Mouse (Mus musculus): Measurements from ENCODE around the gene Dvl1. TPM values are rescaled to one million over a fixed set of nuclear protein-coding genes. Genes with fewer than 3 reads are reported as not detected.

Dvl1 gene
- polyA plus RNA-seq, 1 experiment = 98.5 TPM

DNA sequence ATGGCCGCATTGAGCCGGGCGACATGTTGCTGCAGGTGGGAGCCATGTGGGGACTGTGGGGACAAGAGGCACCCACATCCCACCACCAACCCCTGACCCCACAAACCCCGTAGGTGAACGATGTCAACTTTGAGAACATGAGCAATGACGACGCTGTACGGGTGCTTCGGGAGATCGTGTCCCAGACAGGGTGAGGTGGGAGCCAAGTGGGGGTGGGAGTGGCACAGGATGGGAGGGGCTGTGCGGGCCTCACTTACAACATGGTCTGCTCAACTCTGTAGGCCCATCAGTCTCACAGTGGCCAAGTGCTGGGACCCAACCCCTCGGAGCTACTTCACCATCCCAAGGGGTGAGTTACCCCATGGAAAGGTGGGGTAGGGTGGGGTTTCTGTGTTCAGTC, 7.8 kb downstream of the Dvl1 start:
- H3K27ac ChIP-seq (ENCODE audit: insufficient read depth, low read length) = no peak overlapping the region
- DNase-seq (ENCODE audit: low read depth in 1 of 2, low spot score in 2 of 2) = no peak
- no peak overlapping the region for H3K4me3 ChIP-seq (ENCODE audit: extremely low read depth, insufficient read depth, insufficient read length)
- TF ChIP-seq POLR2A (IDR thresholded peaks at IDR 0.05; ENCODE audit: low read depth, low read length) (no peak), CTCF (IDR thresholded peaks at IDR 0.05; ENCODE audit: extremely low read depth, insufficient read depth, insufficient read length, insufficient replicate concordance) (no peak)
- H3K27me3 ChIP-seq (ENCODE audit: control insufficient read depth, insufficient read depth, low read length) = no peaks in the 10 kb centered on the region
- H3K36me3 ChIP-seq (ENCODE audit: control insufficient read depth, insufficient read depth, low read length) = peaks cover 18% of the 10 kb centered on the region
- 97% methylated on average over 12 of the region's 12 CpGs for WGBS
- H3K4me1 ChIP-seq (ENCODE audit: control insufficient read depth, insufficient read depth, insufficient read length) = no peaks in the 10 kb centered on the region; the same call in 1 of the 2 replicates

DNA sequence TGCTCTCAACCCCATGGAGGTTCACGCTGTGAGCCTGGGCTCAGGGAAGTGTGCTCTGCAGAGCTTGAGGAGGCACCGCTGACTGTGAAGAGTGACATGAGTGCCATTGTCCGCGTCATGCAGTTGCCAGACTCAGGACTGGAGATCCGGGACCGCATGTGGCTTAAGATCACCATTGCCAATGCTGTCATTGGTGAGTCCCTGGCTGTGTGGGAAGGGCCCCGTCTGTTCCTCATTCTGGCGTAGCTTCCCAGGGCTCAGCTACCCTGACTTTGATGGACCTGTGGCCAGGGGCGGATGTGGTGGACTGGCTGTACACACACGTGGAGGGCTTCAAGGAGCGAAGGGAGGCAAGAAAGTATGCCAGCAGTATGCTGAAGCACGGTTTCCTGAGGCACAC, 8.9 kb downstream of the Dvl1 start:
- 92% methylated on average over 12 of the region's 12 CpGs for WGBS
- TF ChIP-seq CTCF (IDR thresholded peaks at IDR 0.05; ENCODE audit: extremely low read depth, insufficient read depth, insufficient read length, insufficient replicate concordance) = no peak
- TF ChIP-seq POLR2A (IDR thresholded peaks at IDR 0.05; ENCODE audit: low read depth, low read length) = no peak
- no peak for DNase-seq (ENCODE audit: low read depth in 1 of 2, low spot score in 2 of 2)
- no peaks in the 10 kb centered on the region for H3K4me1 ChIP-seq (ENCODE audit: control insufficient read depth, insufficient read depth, insufficient read length)
- no peak overlapping the region for H3K4me3 ChIP-seq (ENCODE audit: extremely low read depth, insufficient read depth, insufficient read length)
- peaks cover 18% of the 10 kb centered on the region for H3K36me3 ChIP-seq (ENCODE audit: control insufficient read depth, insufficient read depth, low read length)
- H3K27ac ChIP-seq (ENCODE audit: insufficient read depth, low read length) = no peak overlapping the region
- no peaks in the 10 kb centered on the region for H3K27me3 ChIP-seq (ENCODE audit: control insufficient read depth, insufficient read depth, low read length)

DNA sequence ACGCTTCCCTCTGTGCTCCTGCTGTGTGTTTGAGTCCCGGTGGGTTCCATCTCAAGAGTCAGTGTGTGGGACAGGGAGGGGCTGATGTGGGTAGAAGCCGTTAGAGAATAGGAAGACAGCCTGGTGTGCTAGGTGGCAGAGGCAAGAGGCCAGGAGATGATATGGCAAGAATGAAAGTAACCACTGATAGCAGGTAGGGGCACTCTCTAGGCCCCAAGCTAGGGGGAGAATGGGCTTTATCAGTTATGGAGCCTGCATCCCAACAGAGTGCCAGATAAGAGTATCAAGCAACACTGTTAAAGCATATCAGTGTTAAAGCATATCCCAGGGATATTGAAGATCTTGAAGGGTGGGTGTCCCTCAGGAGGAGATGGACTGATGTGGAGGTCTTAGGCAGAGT, 9.7 kb downstream of the Dvl1 start:
- Histone ChIP-seq H3K4me1 (ENCODE audit: control insufficient read depth, insufficient read depth, insufficient read length) (no peaks in the 10 kb centered on the region), H3K27ac (ENCODE audit: insufficient read depth, low read length) (no peak overlapping the region), H3K4me3 (ENCODE audit: extremely low read depth, insufficient read depth, insufficient read length) (no peak overlapping the region), H3K27me3 (ENCODE audit: control insufficient read depth, insufficient read depth, low read length) (no peaks in the 10 kb centered on the region), H3K36me3 (ENCODE audit: control insufficient read depth, insufficient read depth, low read length) (peaks cover 18% of the 10 kb centered on the region)
- WGBS = 79% methylated on average over 3 of the region's 3 CpGs
- TF ChIP-seq CTCF (IDR thresholded peaks at IDR 0.05; ENCODE audit: extremely low read depth, insufficient read depth, insufficient read length, insufficient replicate concordance) (no peak), POLR2A (IDR thresholded peaks at IDR 0.05; ENCODE audit: low read depth, low read length) (no peak)
- no peak for DNase-seq (ENCODE audit: low read depth in 1 of 2, low spot score in 2 of 2)

DNA sequence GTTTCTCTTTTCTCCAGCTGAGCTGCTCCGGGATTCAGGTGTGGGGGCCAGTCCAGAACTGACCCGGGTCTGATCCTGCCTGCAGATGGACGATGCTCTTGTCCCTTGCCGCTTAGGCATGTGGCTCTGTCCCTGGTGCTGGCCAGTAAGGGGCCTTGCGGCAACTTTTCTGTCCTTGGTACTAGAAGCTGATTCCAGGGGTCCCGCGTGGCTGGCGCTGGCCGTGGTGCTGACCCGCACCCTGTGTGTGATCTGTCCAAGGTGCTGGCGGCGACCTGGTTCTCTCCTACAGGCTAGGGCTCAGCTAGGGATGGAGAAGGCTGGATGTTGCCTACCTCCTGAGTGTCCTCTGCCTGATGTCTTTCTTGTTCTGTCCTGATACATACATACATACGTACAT, 12.1 kb downstream of the Dvl1 start:
- Histone ChIP-seq H3K27ac (ENCODE audit: insufficient read depth, low read length) (no peak overlapping the region), H3K4me1 (ENCODE audit: control insufficient read depth, insufficient read depth, insufficient read length) (no peaks in the 10 kb centered on the region), H3K27me3 (ENCODE audit: control insufficient read depth, insufficient read depth, low read length) (no peaks in the 10 kb centered on the region), H3K4me3 (ENCODE audit: extremely low read depth, insufficient read depth, insufficient read length) (no peak overlapping the region), H3K36me3 (ENCODE audit: control insufficient read depth, insufficient read depth, low read length) (peaks cover 18% of the 10 kb centered on the region)
- TF ChIP-seq POLR2A (IDR thresholded peaks at IDR 0.05; ENCODE audit: low read depth, low read length) = no peak
- no peak for TF ChIP-seq CTCF (IDR thresholded peaks at IDR 0.05; ENCODE audit: extremely low read depth, insufficient read depth, insufficient read length, insufficient replicate concordance)
- DNase-seq (ENCODE audit: low read depth in 1 of 2, low spot score in 2 of 2) = no peak
- WGBS = 58% methylated on average over 13 of the region's 13 CpGs

DNA sequence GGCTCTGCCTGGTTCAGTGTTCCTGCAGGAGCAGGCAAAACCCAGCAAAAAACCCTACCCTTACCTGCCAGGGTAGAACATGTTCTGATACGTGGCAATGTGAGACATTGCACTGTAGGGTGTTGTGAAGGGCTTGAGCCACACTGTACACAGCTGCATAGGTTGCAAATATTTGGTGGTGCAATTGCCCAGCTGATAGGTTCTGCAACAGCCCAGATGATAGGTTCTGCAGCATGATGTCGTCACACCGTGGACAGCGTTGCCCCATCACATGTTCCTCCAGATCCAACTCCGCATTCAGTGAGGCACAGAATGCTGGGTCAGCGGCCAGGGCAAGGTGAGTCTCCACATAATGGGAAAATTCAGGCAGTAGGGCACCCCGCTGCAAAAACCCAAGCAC, 14.6 kb downstream of the Dvl1 start:
- no peaks in the 10 kb centered on the region for H3K27me3 ChIP-seq (ENCODE audit: control insufficient read depth, insufficient read depth, low read length)
- no peaks in the 10 kb centered on the region for H3K4me1 ChIP-seq (ENCODE audit: control insufficient read depth, insufficient read depth, insufficient read length)
- TF ChIP-seq POLR2A (IDR thresholded peaks at IDR 0.05; ENCODE audit: low read depth, low read length) (no peak), CTCF (IDR thresholded peaks at IDR 0.05; ENCODE audit: extremely low read depth, insufficient read depth, insufficient read length, insufficient replicate concordance) (no peak)
- no peak for DNase-seq (ENCODE audit: low read depth in 1 of 2, low spot score in 2 of 2)
- 88% methylated on average over 7 of the region's 7 CpGs for WGBS
- H3K4me3 ChIP-seq (ENCODE audit: extremely low read depth, insufficient read depth, insufficient read length) = no peak overlapping the region
- H3K36me3 ChIP-seq (ENCODE audit: control insufficient read depth, insufficient read depth, low read length) = peaks cover 15% of the 10 kb centered on the region
- no peak overlapping the region for H3K27ac ChIP-seq (ENCODE audit: insufficient read depth, low read length)

DNA sequence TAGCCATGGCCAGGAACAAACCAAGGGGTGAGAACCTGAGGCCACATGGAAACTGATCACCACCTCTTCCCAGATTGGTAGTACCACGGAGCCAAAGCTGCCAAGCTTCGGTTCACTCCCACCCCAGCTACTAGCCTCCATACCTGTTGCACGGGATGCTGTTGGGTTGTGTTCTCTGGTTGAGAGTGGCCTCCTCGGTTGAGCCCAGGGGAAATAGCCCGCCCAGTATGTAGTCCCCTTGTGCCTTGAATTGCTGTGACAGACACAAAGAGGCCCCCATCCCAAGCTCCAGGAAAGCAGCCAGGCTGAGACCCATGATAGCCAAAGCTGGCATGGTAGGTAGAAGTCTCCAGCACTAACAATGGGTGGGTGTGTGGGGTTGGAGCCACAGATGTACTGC, 15.8 kb downstream of the Dvl1 start, which contains the start of gene Tas1r3:
Tas1r3 (minus strand) TSS at position 362 of the 400 bp plus-strand sequence.
- H3K4me1 ChIP-seq (ENCODE audit: control insufficient read depth, insufficient read depth, insufficient read length) = no peaks in the 10 kb centered on the region
- WGBS = 82% methylated on average over 5 of the region's 5 CpGs
- H3K4me3 ChIP-seq (ENCODE audit: extremely low read depth, insufficient read depth, insufficient read length) = no peak within 1 kb of the TSS
- peaks cover 16% of the 10 kb centered on the region for H3K36me3 ChIP-seq (ENCODE audit: control insufficient read depth, insufficient read depth, low read length)
- no peak for TF ChIP-seq POLR2A (IDR thresholded peaks at IDR 0.05; ENCODE audit: low read depth, low read length)
- no peaks in the 10 kb centered on the region for H3K27me3 ChIP-seq (ENCODE audit: control insufficient read depth, insufficient read depth, low read length)
- DNase-seq (ENCODE audit: low read depth in 1 of 2, low spot score in 2 of 2) = no peak
- no peak within 1 kb of the TSS for H3K27ac ChIP-seq (ENCODE audit: insufficient read depth, low read length)

DNA sequence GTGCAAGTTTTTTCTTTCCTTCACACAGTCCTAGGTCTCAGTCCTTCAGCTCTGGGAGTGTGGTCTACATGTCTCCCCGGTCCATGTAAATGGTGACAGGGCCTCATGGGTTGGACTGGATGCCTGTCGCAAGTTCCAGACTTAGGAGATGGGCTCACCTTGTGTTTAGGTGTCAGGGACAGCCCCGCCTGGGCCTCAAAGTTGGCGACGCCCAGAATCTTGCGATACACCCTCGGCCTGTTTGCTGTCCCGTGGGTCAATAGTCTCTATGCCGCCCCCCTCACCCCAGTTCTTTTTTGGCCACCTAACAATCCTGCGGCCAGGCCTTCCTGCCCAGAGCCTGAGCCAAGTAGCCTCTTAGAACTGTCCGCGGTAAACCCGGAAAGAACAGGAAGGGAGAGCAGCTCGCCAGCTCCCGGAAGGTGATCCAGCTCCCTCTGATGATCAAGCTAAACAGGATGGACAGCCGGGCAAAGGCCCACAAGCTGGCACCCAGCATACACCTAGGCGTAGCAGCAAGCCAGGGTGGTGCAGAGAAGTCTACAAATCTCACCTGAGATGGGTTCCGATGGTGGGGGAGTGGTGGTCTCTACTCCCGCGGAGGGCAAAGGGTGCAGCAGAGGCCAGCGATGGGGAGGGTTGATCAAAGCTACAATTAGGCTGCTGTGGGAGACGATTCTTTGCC, 21.6 kb downstream of the Dvl1 start:
- DNase-seq (ENCODE audit: low read depth in 1 of 2, low spot score in 2 of 2) = no peak
- Histone ChIP-seq H3K4me3 (ENCODE audit: extremely low read depth, insufficient read depth, insufficient read length) (peak overlapping the region; percentile 69), H3K36me3 (ENCODE audit: control insufficient read depth, insufficient read depth, low read length) (peaks cover 20% of the 10 kb centered on the region), H3K4me1 (ENCODE audit: control insufficient read depth, insufficient read depth, insufficient read length) (peaks cover 6% of the 10 kb centered on the region; the same call in 1 of the 2 replicates), H3K27me3 (ENCODE audit: control insufficient read depth, insufficient read depth, low read length) (no peaks in the 10 kb centered on the region), H3K27ac (ENCODE audit: insufficient read depth, low read length) (no peak overlapping the region)
- WGBS = 10% methylated on average over 22 of the region's 22 CpGs
- TF ChIP-seq POLR2A (IDR thresholded peaks at IDR 0.05; ENCODE audit: low read depth, low read length) = no peak
- no peak for TF ChIP-seq CTCF (IDR thresholded peaks at IDR 0.05; ENCODE audit: extremely low read depth, insufficient read depth, insufficient read length, insufficient replicate concordance)

All from spleen, adult 2 months (tissue).